Mouse (Mus musculus): ENCODE measurements around the gene Slc41a3.

- TF ChIP-seq CTCF (conservative IDR thresholded peaks at IDR 0.05; ENCODE audit: low read length) (no peak), POU5F1 (IDR thresholded peaks at IDR 0.05; ENCODE audit: borderline replicate concordance, low read length) (no peak), NANOG (IDR thresholded peaks at IDR 0.05; ENCODE audit: borderline replicate concordance, low read length) (no peak)
These were observed 59.2 kb downstream of the Slc41a3 start for GRCm38 (mm10) chr6:90663736-90664135.
